Mouse (Mus musculus) CD4-positive, CD25-positive, alpha-beta regulatory T cell, adult 4 months (primary cell): ENCODE results near the gene Slc31a2. TPM values are rescaled to one million over a fixed set of nuclear protein-coding genes. Genes with fewer than 3 reads are reported as not detected.

Source experiments
- ATAC-seq: one replicate; pipeline ENCODE4 v1.8.0; 2017
- polyA plus RNA-seq, 2 experiments: library from polyadenylated mRNA; unstranded; fragments of 100-300 nt; shearing (Covaris generic); gene quantifications; one replicate each; pipeline ENCODE4 v1.2.1; 2017

Slc31a2 gene
- polyA plus RNA-seq, 2 experiments from 2014 or later, result 11.1 to 16.4 TPM

GRCm38 (mm10) chr4:62322684-62323083, 60.3 kb downstream of the Slc31a2 start:
- ATAC-seq, result no peak

- no peak for ATAC-seq
Observed at GRCm38 (mm10) chr4:62326111-62326510, 63.7 kb downstream of the Slc31a2 start.

- ATAC-seq, result no peak
Observed at GRCm38 (mm10) chr4:62328941-62329660, 66.7 kb downstream of the Slc31a2 start.

- ATAC-seq, result no peak
Observed at GRCm38 (mm10) chr4:62331977-62332376, 69.6 kb downstream of the Slc31a2 start.

- ATAC-seq, result no peak
Observed at GRCm38 (mm10) chr4:62338536-62338935, 76.2 kb downstream of the Slc31a2 start.

- ATAC-seq, result peak; percentile 54
Observed at GRCm38 (mm10) chr4:62344000-62344399, 81.6 kb downstream of the Slc31a2 start.

- ATAC-seq, result no peak
Observed at GRCm38 (mm10) chr4:62345827-62346226, 83.5 kb downstream of the Slc31a2 start.

GRCm38 (mm10) chr4:62347605-62348328, 85.4 kb downstream of the Slc31a2 start:
- ATAC-seq, result no peak

Other genes with a start within 250 kb of the Slc31a2 start
- gene Mup20, start 208.4 kb upstream of the Slc31a2 start, polyA plus RNA-seq, result not detected
- gene Mup3, start 175.2 kb upstream of the Slc31a2 start, polyA plus RNA-seq, result not detected
- not detected for gene Mup21, start 111.7 kb upstream of the Slc31a2 start, polyA plus RNA-seq
- under 1 TPM in 1 of 2 experiments, not detected in 1; 0.58 TPM for gene Zfp37, start 31.5 kb upstream of the Slc31a2 start, polyA plus RNA-seq
- gene Fkbp15, start 98.0 kb downstream of the Slc31a2 start, polyA plus RNA-seq, result 10 to 100 TPM; 41.5 to 49.5 TPM
- gene Slc31a1, start 98.2 kb downstream of the Slc31a2 start, polyA plus RNA-seq, result 10 to 100 TPM in 1 of 2 experiments, 1 to 10 TPM in 1; 7.3 to 11.7 TPM
- gene Cdc26, start 146.1 kb downstream of the Slc31a2 start, polyA plus RNA-seq, result 10 to 100 TPM; 72.0 to 90.4 TPM
- gene Prpf4, start 146.2 kb downstream of the Slc31a2 start, polyA plus RNA-seq, result 10 to 100 TPM; 20.3 to 28.5 TPM
- gene Rnf183, start 172.7 kb downstream of the Slc31a2 start, polyA plus RNA-seq, result under 1 TPM in 1 of 2 experiments, not detected in 1; 0.52 TPM
- under 1 TPM; 0.56 to 0.82 TPM for gene Wdr31, start 208.3 kb downstream of the Slc31a2 start, polyA plus RNA-seq
- 1 to 10 TPM in 1 of 2 experiments, under 1 TPM in 1; 0.73 to 1.5 TPM for gene Bspry, start 217.5 kb downstream of the Slc31a2 start, polyA plus RNA-seq
- gene Hdhd3, start 240.9 kb downstream of the Slc31a2 start, polyA plus RNA-seq, result 1 to 10 TPM in 1 of 2 experiments, under 1 TPM in 1; 0.81 to 1.3 TPM